Mouse (Mus musculus): ENCODE data around the gene Serpinc1.

Serpinc1 gene

GRCm38 (mm10) chr1:161040855-161041254 lies 62.5 kb downstream of the Serpinc1 start:
- H3K27me3 ChIP-seq (ENCODE audit: insufficient read depth, low read length) = no peaks in the 10 kb centered on the region
- H3K9me3 ChIP-seq (ENCODE audit: low read length) = no peaks in the 10 kb centered on the region
- H3K36me3 ChIP-seq (ENCODE audit: insufficient read depth, low read length) = peaks cover 79% of the 10 kb centered on the region
- TF ChIP-seq POU5F1 (IDR thresholded peaks at IDR 0.05; ENCODE audit: borderline replicate concordance, low read length) = no peak
- TF ChIP-seq CTCF (conservative IDR thresholded peaks at IDR 0.05; ENCODE audit: low read length) = no peak
- no peak for TF ChIP-seq NANOG (IDR thresholded peaks at IDR 0.05; ENCODE audit: borderline replicate concordance, low read length)
- H3K4me1 ChIP-seq (replicated peaks; ENCODE audit: low read depth, low read length) = 0 out of 2 replicates have a peak, but pooled peaks cover 5% of the 10 kb centered on the region
- no peak overlapping the region for H3K4me3 ChIP-seq (replicated peaks; ENCODE audit: low read length)

DNA sequence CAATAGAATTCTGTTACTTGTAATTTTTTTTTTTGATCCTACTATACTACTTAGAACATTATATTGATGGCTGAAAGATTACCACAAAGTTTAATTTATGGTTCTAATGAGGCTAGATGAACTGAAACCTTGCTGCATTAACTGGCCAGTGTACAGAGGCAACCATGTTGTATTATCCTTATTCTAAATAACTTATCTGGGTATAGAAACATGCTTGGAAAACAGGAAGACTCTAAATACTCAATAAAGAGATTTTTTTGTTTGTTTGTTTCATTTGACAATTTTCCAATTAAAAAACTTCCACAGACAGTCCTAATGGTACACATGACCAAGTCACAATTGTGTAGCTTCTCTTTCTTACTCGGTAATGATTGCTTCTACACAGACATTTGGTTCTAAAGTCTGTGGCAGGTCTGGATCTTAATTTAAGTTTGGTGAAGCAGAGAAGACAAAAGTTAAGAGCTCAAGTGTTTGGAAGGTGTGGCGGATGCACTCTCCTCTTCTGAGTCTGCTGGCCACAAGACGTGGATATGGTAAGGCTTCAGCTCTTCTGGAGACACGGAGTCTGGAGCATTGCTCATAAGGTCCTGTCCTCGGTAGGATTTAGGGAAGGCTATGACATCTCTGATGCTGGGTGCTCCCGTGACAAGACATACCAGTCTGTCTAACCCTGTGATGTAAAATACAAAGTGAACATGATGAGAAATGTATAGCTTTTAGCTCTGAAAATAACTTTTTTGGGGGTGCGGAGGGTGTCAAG lies 63.1 kb downstream of the Serpinc1 start:
- Histone ChIP-seq H3K36me3 (ENCODE audit: insufficient read depth, low read length) (peaks cover 79% of the 10 kb centered on the region), H3K27me3 (ENCODE audit: insufficient read depth, low read length) (no peaks in the 10 kb centered on the region), H3K4me3 (replicated peaks; ENCODE audit: low read length) (no peak overlapping the region), H3K4me1 (replicated peaks; ENCODE audit: low read depth, low read length) (0 out of 2 replicates have a peak, but pooled peaks cover 5% of the 10 kb centered on the region), H3K9me3 (ENCODE audit: low read length) (no peaks in the 10 kb centered on the region)
- TF ChIP-seq POU5F1 (IDR thresholded peaks at IDR 0.05; ENCODE audit: borderline replicate concordance, low read length) (no peak), NANOG (IDR thresholded peaks at IDR 0.05; ENCODE audit: borderline replicate concordance, low read length) (no peak), CTCF (conservative IDR thresholded peaks at IDR 0.05; ENCODE audit: low read length) (no peak)

GRCm38 (mm10) chr1:161046972-161047371 lies 68.6 kb downstream of the Serpinc1 start:
- H3K4me1 ChIP-seq (replicated peaks; ENCODE audit: low read depth, low read length) = 0 out of 2 replicates have a peak, but pooled peaks cover 5% of the 10 kb centered on the region
- H3K27me3 ChIP-seq (ENCODE audit: insufficient read depth, low read length) = no peaks in the 10 kb centered on the region
- no peaks in the 10 kb centered on the region for H3K9me3 ChIP-seq (ENCODE audit: low read length)
- H3K4me3 ChIP-seq (replicated peaks; ENCODE audit: low read length) = no peak overlapping the region
- no peak for TF ChIP-seq CTCF (conservative IDR thresholded peaks at IDR 0.05; ENCODE audit: low read length)
- no peak for TF ChIP-seq POU5F1 (IDR thresholded peaks at IDR 0.05; ENCODE audit: borderline replicate concordance, low read length)
- no peak for TF ChIP-seq NANOG (IDR thresholded peaks at IDR 0.05; ENCODE audit: borderline replicate concordance, low read length)
- H3K36me3 ChIP-seq (ENCODE audit: insufficient read depth, low read length) = peaks cover 90% of the 10 kb centered on the region
